Comparison of ENCODE assay signal across 14 mouse cellular contexts in genomic region chr1:43468207-43468606, GRCm38 (mm10). TPM values are rescaled to one million over a fixed set of nuclear protein-coding genes. Genes with fewer than 3 reads are reported as not detected.
DNase-seq lines count a peak whose midpoint lies in the region; ATAC-seq lines count a peak whose summit lies in the region.
"Had no signal": no experiment of that assay in that cellular context is flagged by ENCODE, and none has a peak within 500 bp of the region (broad histone marks: within the 10 kb centered on the region; RNA-seq: fewer than 3 reads in every experiment).

No protein-coding gene starts in this region.

- H3K4me1 ChIP-seq in heart, embryonic 15.5 days (replicated peaks): peaks cover 73% of the 10 kb centered on the region
- H3K4me1 ChIP-seq in liver, embryonic 13.5 days (replicated peaks): peaks cover 89% of the 10 kb centered on the region

- H3K36me3 ChIP-seq in heart, embryonic 15.5 days: no peaks in the 10 kb centered on the region
- H3K36me3 ChIP-seq in liver, embryonic 13.5 days: no peaks in the 10 kb centered on the region
- H3K36me3 ChIP-seq: neural tube, embryonic 15.5 days had no signal

- peak; percentile 29 for DNase-seq in cerebellum, adult 11-12 months
- DNase-seq in cerebellum, postnatal 10 days: no peak
- DNase-seq in heart, postnatal 25 days (ENCODE audit: low spot score): no peak
- DNase-seq in liver, embryonic 13.5 days: no peak
- no peak for DNase-seq in liver
- DNase-seq in thymus, postnatal 14 days: peak; percentile 56
- no peak for DNase-seq in adrenal gland, postnatal 10 days
- DNase-seq: layer of hippocampus, adult 9-11 months; right cerebral cortex, postnatal 14 days had no signal

- H3K9ac ChIP-seq in heart, embryonic 15.5 days: no peak overlapping the region
- H3K9ac ChIP-seq in liver, embryonic 13.5 days: no peak overlapping the region
- H3K9ac ChIP-seq: hindbrain, embryonic 14.5 days; neural tube, embryonic 15.5 days had no signal

- H3K27ac ChIP-seq in heart, embryonic 15.5 days: peak overlapping the region; percentile 53; the same call in 1 of the 2 replicates
- peak overlapping the region; percentile 3; the same call in 1 of the 2 replicates for H3K27ac ChIP-seq in liver, embryonic 13.5 days
- H3K27ac ChIP-seq: hindbrain, embryonic 14.5 days; neural tube, embryonic 15.5 days had no signal

- intact Hi-C loops in heart, postnatal 25 days (cut with DNase I): no loop called here

- H3K9me3 ChIP-seq in heart, embryonic 15.5 days (replicated peaks): no peaks in the 10 kb centered on the region
- no peaks in the 10 kb centered on the region for H3K9me3 ChIP-seq in liver, embryonic 13.5 days (replicated peaks)
- H3K9me3 ChIP-seq: neural tube, embryonic 15.5 days had no signal

- H3K4me3 ChIP-seq in heart, embryonic 15.5 days: no peak overlapping the region
- no peak overlapping the region for H3K4me3 ChIP-seq in liver, embryonic 13.5 days (replicated peaks)
- H3K4me3 ChIP-seq: erythroblast, embryonic 14.5 days; neural tube, embryonic 15.5 days had no signal

- WGBS in heart, embryonic 15.5 days: 57% methylated on average over 7 of the region's 7 CpGs
- WGBS in liver, embryonic 13.5 days (ENCODE audit: insufficient replicate concordance): 42% methylated on average over 7 of the region's 7 CpGs

- ATAC-seq in heart, embryonic 15.5 days (replicated peaks; ENCODE audit: insufficient number of reproducible peaks, insufficient read depth, low FRiP score, low read depth): no peak
- no peak for ATAC-seq in liver, embryonic 13.5 days (ENCODE audit: low read depth)

- no peaks in the 10 kb centered on the region for H3K27me3 ChIP-seq in heart, embryonic 15.5 days
- H3K27me3 ChIP-seq in liver, embryonic 13.5 days: no peaks in the 10 kb centered on the region
- H3K27me3 ChIP-seq: CH12.LX; neural tube, embryonic 15.5 days had no signal

- no peak overlapping the region for H3K4me2 ChIP-seq in heart, embryonic 15.5 days
- no peak overlapping the region for H3K4me2 ChIP-seq in liver, embryonic 13.5 days
- H3K4me2 ChIP-seq: hindbrain, embryonic 14.5 days; neural tube, embryonic 15.5 days had no signal

RNA-seq across cellular contexts. Expression of gene Nck2, which starts 23.8 kb away (rescaled TPM):
- 23.5 and 30.6 TPM in 2 replicates for polyA plus RNA-seq in heart, embryonic 15.5 days (2015; fragmentation: Nextera tagmentation; extraction: Ambion mirVana)
- total RNA-seq in heart, postnatal 25 days (2021): 10 to 100 TPM; 14.3 to 15.4 TPM
- polyA plus RNA-seq in liver, embryonic 13.5 days (2015; fragmentation: Nextera tagmentation; extraction: Ambion mirVana): 10.5 and 12.6 TPM in 2 replicates
- total RNA-seq in adrenal gland, postnatal 10 days (2021): 10 to 100 TPM; 27.0 to 33.9 TPM

Comparison
In these comparisons a context has a peak if more than half of its experiments do, and no peak if none do; other contexts are left out.
1. DNase-seq: peak in cerebellum, adult 11-12 months (single experiment) and thymus, postnatal 14 days (single experiment); none in cerebellum, postnatal 10 days (0 of 2), heart, postnatal 25 days (single experiment), liver, embryonic 13.5 days (single experiment), liver (single experiment) and adrenal gland, postnatal 10 days (single experiment).